Mouse (Mus musculus) embryonic facial prominence, embryonic 14.5 days (tissue): Measurements from ENCODE around the gene Ptgr2. TPM values are rescaled to one million over a fixed set of nuclear protein-coding genes. Genes with fewer than 3 reads are reported as not detected.
"Not testable (repeated sequence)": the region's sequence is repeated elsewhere in the genome, so short reads cannot be mapped to it uniquely, and the experiment has no call there.

Experiments
- ATAC-seq: fragments of 200-750 bp; cut with Nextera tagmentation; 2 replicates; pipeline ENCODE4 v1.8.0; 2017; ENCODE audit warnings: low read depth, moderate number of reproducible peaks, moderate TSS enrichment
- DNase-seq: peaks from one replicate; pipeline ENCODE4 v3.0.0-alpha.2; 2015; ENCODE audit warnings: low spot score
- H3K27ac ChIP-seq: fragments of 300-500 bp; sonication (generic); replicated peaks from 2 replicates; pipeline ENCODE4 v1.5.1; 2014; ENCODE audit warnings: low read depth, mild to moderate bottlenecking, low read length, moderate library complexity
- H3K27me3 ChIP-seq: fragments of 300-500 bp; sonication (generic); replicated peaks from 2 replicates; pipeline ENCODE4 v1.6.1; 2014; ENCODE audit warnings: low read length; ENCODE audit not compliant: control insufficient read depth, insufficient read depth
- H3K36me3 ChIP-seq: fragments of 300-500 bp; sonication (generic); 2 replicates; pipeline ENCODE4 v1.6.1; 2014; ENCODE audit warnings: low read length, mixed read lengths; ENCODE audit not compliant: control insufficient read depth, insufficient read depth
- H3K4me1 ChIP-seq: fragments of 300-500 bp; sonication (generic); 2 replicates; pipeline ENCODE4 v1.6.1; 2014; ENCODE audit warnings: antibody characterized with exemption, low read length; ENCODE audit not compliant: control insufficient read depth, insufficient read depth
- H3K4me2 ChIP-seq: fragments of 300-500 bp; sonication (generic); 2 replicates; pipeline ENCODE4 v1.6.1; 2014; ENCODE audit warnings: low read depth, mild to moderate bottlenecking, low read length, moderate library complexity, mixed read lengths
- H3K4me3 ChIP-seq: fragments of 300-500 bp; sonication (generic); 2 replicates; pipeline ENCODE4 v1.5.1; 2014; ENCODE audit warnings: low read depth, mild to moderate bottlenecking, low read length
- H3K9ac ChIP-seq: fragments of 300-500 bp; sonication (generic); 2 replicates; pipeline ENCODE4 v1.6.1; 2014; ENCODE audit warnings: low read depth, mild to moderate bottlenecking, low read length, moderate library complexity, mixed read lengths
- H3K9me3 ChIP-seq: fragments of 300-500 bp; sonication (generic); 2 replicates; pipeline ENCODE4 v1.6.1; 2016; ENCODE audit warnings: low read length; ENCODE audit not compliant: control insufficient read depth
- WGBS: fragments of 180-500 bp; shearing (Covaris S2); extraction: QIAGEN DNeasy Blood & Tissue Kit; methylation state at CpG from one replicate; pipeline ENCODE4 v1.1.7; 2014; 5-methylcytosine and 5-hydroxymethylcytosine counted together
- polyA plus RNA-seq: library from polyadenylated mRNA; unstranded; fragments of >200 nt; fragmentation: Nextera tagmentation; extraction: Ambion mirVana; gene quantifications from 2 replicates; pipeline ENCODE4 v1.2.1, GENCODE M21; 2014

Ptgr2 gene
- polyA plus RNA-seq, result 18.8 and 22.5 TPM in 2 replicates

DNA sequence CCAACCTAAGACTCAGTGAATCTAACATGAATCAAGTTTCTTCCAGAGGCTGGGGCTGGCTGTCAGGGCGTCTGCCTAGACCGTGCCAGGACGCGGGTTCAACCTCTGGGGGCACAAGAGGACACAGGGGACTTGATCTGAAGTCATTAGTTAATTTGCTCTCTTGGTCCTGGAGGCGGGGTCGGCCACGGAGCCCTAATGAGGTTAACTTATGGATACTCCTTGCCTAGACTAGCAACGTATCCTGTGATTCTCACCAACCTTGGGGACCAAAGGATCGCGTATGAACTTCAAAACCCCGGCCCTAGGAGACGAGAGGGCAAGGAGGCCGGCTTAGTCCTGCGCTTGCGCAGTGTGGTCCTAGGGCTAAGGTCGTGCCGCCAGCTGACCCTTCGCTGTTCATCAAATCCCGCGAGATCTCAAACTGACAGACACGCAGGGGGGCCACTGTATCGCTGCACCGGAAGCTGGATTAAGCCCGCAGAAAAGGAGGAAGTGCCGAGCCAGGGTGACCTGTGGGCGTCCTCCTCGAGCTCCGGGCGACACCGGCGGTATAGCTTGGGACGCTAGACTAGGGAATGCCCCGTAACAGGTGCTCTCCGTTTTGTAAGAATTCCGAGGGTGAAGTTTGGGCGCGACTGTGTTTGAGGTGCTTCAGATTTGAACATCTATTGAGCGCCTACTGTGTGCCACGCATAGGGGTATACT is at the start of gene Ptgr2:
TSS of gene Ptgr2 (plus strand) at position 348 of the 708 bp plus-strand sequence.
- peak within 1 kb of the TSS; percentile 62 for H3K9ac ChIP-seq
- H3K9me3 ChIP-seq, result no peaks in the 10 kb centered on the region
- H3K27me3 ChIP-seq, result no peaks in the 10 kb centered on the region
- no peaks in the 10 kb centered on the region for H3K4me1 ChIP-seq
- H3K27ac ChIP-seq, result no peak within 1 kb of the TSS
- peak; percentile 96 for ATAC-seq
- peak within 1 kb of the TSS; percentile 70 for H3K4me2 ChIP-seq
- H3K4me3 ChIP-seq, result peak within 1 kb of the TSS; percentile 54
- 1% methylated on average over 38 of the region's 39 CpGs for WGBS
- H3K36me3 ChIP-seq, result no peaks in the 10 kb centered on the region
- peak; percentile 96 for DNase-seq

GRCm38 (mm10) chr12:84235577-84235976 is 49.5 kb upstream of the Ptgr2 start:
- Histone ChIP-seq H3K36me3 (no peaks in the 10 kb centered on the region), H3K9ac (no peak overlapping the region), H3K4me3 (no peak overlapping the region), H3K27me3 (no peaks in the 10 kb centered on the region), H3K27ac (no peak overlapping the region), H3K4me2 (no peak overlapping the region), H3K4me1 (no peaks in the 10 kb centered on the region), H3K9me3 (no peaks in the 10 kb centered on the region)
- 89% methylated on average over 6 of the region's 6 CpGs for WGBS
- no peak for ATAC-seq
- no peak for DNase-seq

GRCm38 (mm10) chr12:84235981-84236752 is 48.9 kb upstream of the Ptgr2 start:
- peak; percentile 76 for DNase-seq
- Histone ChIP-seq H3K27me3 (no peaks in the 10 kb centered on the region), H3K9ac (no peak overlapping the region), H3K9me3 (no peaks in the 10 kb centered on the region), H3K36me3 (no peaks in the 10 kb centered on the region), H3K27ac (no peak overlapping the region), H3K4me3 (no peak overlapping the region), H3K4me2 (no peak overlapping the region), H3K4me1 (no peaks in the 10 kb centered on the region)
- 72% methylated on average over 10 of the region's 10 CpGs for WGBS
- peak; percentile 68; the same call in 1 of the 2 replicates for ATAC-seq

GRCm38 (mm10) chr12:84237036-84237435 is 48.0 kb upstream of the Ptgr2 start:
- not testable (repeated sequence) for H3K4me2 ChIP-seq, H3K27me3 ChIP-seq, H3K9me3 ChIP-seq, DNase-seq, H3K4me1 ChIP-seq, H3K27ac ChIP-seq, H3K9ac ChIP-seq, ATAC-seq, H3K4me3 ChIP-seq, H3K36me3 ChIP-seq
- WGBS, result 92% methylated on average over 5 of the region's 5 CpGs

DNA sequence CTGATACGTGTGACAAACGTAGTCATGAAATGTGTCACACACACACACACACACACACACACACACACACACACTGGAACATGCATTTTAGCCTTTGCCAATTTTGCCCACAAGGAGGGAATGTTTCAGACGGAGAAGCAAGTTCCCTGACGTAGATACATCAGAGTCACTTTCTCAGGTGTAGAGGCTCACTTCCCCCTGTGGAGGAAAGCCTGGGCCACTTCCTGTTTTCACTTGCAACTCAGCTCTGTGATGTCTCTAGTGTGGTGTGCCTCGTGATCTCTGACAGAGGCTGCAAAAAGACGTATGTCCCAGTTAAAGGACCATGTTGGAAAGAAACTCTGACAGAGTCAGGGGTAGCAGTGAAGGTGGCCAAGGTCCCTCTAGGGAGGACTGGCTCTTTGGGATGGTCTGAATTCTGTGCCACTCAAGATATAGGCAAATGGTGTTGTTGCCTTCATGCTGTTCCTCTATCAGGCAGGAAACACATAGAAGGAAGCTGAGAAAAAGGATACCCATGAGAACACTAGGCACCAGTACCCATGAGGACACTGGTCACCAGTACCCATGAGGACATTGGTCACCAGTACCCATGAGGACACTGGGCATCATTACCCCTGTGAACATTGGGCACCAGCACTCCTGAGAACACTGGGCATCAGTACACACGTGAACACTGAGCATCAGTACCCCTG is 41.8 kb upstream of the Ptgr2 start:
- Histone ChIP-seq H3K9me3 (no peaks in the 10 kb centered on the region), H3K9ac (no peak overlapping the region), H3K4me3 (no peak overlapping the region), H3K4me1 (no peaks in the 10 kb centered on the region), H3K27ac (no peak overlapping the region), H3K36me3 (no peaks in the 10 kb centered on the region), H3K4me2 (no peak overlapping the region), H3K27me3 (no peaks in the 10 kb centered on the region)
- no peak for ATAC-seq
- WGBS, result 79% methylated on average over 7 of the region's 7 CpGs
- no peak for DNase-seq

GRCm38 (mm10) chr12:84245683-84246082 is 39.3 kb upstream of the Ptgr2 start:
- H3K27me3 ChIP-seq, result no peaks in the 10 kb centered on the region
- 67% methylated on average over 5 of the region's 5 CpGs for WGBS
- H3K9me3 ChIP-seq, result no peaks in the 10 kb centered on the region
- no peak overlapping the region for H3K27ac ChIP-seq
- H3K4me1 ChIP-seq, result no peaks in the 10 kb centered on the region
- no peaks in the 10 kb centered on the region for H3K36me3 ChIP-seq
- no peak overlapping the region for H3K9ac ChIP-seq
- no peak for DNase-seq
- no peak overlapping the region for H3K4me3 ChIP-seq
- H3K4me2 ChIP-seq, result no peak overlapping the region
- ATAC-seq, result no peak

DNA sequence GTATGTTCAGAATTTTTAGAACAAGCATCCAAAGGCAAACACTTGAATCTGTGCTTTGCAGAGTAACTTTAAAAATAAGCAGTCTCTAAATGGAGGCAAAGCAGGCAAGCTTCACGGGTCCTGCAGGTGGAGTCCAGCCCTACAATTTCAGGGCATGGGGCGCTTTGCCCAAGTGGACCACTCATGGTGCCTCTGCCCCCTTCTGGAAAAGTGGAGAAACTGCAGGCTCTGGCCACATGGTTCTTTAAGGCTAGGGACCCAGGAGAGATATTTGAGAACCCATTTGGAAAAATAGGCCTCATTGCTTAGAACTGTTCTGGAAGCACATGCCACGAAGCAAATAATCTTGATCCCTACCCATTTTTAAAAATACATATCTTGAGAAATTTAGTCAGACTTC is 35.8 kb upstream of the Ptgr2 start:
- Histone ChIP-seq H3K4me2 (no peak overlapping the region), H3K4me1 (no peaks in the 10 kb centered on the region), H3K36me3 (no peaks in the 10 kb centered on the region), H3K4me3 (no peak overlapping the region), H3K9me3 (no peaks in the 10 kb centered on the region), H3K27me3 (no peaks in the 10 kb centered on the region), H3K9ac (no peak overlapping the region), H3K27ac (no peak overlapping the region)
- peak; percentile 84 for DNase-seq
- WGBS, result 7% methylated on average over 3 of the region's 3 CpGs
- ATAC-seq, result no peak; the same call in 1 of the 2 replicates

GRCm38 (mm10) chr12:84252811-84253210 is 32.2 kb upstream of the Ptgr2 start:
- WGBS, result 80% methylated on average over 4 of the region's 5 CpGs
- H3K27ac ChIP-seq, result no peak overlapping the region
- H3K9ac ChIP-seq, result no peak overlapping the region
- no peaks in the 10 kb centered on the region for H3K4me1 ChIP-seq
- no peaks in the 10 kb centered on the region for H3K27me3 ChIP-seq
- no peak overlapping the region for H3K4me3 ChIP-seq
- H3K4me2 ChIP-seq, result no peak overlapping the region
- no peaks in the 10 kb centered on the region for H3K9me3 ChIP-seq
- no peak for DNase-seq
- ATAC-seq, result no peak
- no peaks in the 10 kb centered on the region for H3K36me3 ChIP-seq
